Mouse (Mus musculus) left cerebral cortex, postnatal 14 days (tissue): ENCODE results near the gene Nrip3. TPM values are rescaled to one million over a fixed set of nuclear protein-coding genes. Genes with fewer than 3 reads are reported as not detected.
A peak's percentile ranks its signal among the peaks of the same experiment; 100 is the strongest.

Experiments used
- DNase-seq, 2 experiments: peaks; one replicate each; pipeline ENCODE4 v3.0.0; 2021 to 2022; ENCODE audit warnings: low spot score in 2 of 2, mixed read lengths in 1 of 2
- intact Hi-C: fragments of 180-260 bp; cut with DNase I; formaldehyde crosslinking; loops from one replicate; pipeline ENCODE4 v1.15.1; 2025
- total RNA-seq, 2 experiments: library from RNA; stranded (reverse); gene quantifications; 2 replicates each; pipeline ENCODE4 v1.2.3; 2021

Nrip3 gene
- total RNA-seq, 2 experiments from 2014 or later: 87.2 to 87.8 TPM

DNA sequence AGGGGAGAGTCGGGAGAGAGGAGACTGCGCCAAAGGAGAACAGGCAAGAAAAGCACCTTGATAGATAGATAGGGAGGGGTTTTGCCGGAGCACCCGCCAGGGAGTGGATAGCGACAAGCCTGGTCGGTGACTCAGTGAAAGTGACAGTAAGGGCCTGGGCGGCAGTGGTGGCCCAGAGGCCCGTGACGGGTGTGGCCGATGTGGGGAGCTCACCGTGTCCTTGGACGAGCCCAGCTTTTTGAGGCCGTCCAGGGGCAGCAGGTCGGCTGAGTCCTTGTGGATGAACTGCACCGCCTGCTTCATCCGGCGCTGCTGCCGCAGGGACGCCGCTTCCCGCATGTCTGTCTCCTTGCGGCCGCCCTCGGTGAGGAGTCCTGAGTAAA lies 747 bp downstream of the Nrip3 start:
- DNase-seq: no peak
- intact Hi-C loops: no loop called here

DNA sequence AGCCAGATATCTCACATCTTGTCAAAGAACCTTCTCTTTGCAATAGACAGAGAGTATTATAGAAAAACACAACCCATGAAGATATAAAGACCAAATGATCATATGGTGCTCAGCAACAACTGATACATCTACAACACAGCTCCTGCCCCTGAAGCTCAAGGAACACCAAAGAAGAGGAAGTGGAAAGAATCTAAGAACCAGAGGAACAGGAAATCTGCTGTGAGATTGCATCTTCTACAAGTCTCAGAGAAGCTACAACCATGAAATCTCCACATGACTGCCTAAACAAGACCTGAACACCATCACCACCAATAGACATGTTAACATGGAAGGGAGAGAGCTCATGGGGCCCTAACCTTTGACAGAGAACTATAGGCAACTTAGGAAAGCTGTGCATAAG lies 9.6 kb downstream of the Nrip3 start:
- no peak for DNase-seq
- intact Hi-C loops: no loop called here

DNA sequence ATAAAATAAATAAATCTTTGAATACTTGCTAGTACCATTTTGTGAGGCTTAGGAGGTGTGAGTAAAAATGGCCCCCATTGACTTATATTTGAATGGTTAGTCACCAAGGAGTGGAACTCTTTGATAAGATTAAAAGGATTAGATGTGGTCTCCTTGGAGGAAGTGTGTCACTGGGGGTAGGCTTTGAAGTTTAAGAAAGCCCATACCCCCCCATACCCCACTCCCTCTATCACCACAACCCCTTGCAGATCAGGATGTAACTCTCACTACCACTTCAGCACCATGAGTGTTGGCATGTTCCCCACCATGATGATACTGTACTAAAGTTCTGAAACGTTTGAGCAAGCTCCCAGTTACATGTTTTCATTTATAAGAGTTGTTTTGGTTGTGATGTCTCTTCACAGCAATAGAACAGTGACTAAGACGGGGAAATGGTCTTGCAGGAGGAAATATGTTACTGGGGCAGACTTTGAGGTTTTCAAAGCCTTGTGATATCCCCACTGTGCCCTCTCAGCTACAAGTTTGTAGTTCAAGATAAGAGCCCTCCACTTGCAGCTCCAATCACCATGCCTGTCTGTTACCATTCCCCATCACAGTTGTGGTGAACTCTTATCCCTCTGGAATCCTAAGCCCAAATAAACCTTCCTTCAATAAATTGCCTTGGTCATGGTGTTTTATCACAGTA lies 13.0 kb downstream of the Nrip3 start:
- DNase-seq: no peak
- intact Hi-C loops: no loop called here

DNA sequence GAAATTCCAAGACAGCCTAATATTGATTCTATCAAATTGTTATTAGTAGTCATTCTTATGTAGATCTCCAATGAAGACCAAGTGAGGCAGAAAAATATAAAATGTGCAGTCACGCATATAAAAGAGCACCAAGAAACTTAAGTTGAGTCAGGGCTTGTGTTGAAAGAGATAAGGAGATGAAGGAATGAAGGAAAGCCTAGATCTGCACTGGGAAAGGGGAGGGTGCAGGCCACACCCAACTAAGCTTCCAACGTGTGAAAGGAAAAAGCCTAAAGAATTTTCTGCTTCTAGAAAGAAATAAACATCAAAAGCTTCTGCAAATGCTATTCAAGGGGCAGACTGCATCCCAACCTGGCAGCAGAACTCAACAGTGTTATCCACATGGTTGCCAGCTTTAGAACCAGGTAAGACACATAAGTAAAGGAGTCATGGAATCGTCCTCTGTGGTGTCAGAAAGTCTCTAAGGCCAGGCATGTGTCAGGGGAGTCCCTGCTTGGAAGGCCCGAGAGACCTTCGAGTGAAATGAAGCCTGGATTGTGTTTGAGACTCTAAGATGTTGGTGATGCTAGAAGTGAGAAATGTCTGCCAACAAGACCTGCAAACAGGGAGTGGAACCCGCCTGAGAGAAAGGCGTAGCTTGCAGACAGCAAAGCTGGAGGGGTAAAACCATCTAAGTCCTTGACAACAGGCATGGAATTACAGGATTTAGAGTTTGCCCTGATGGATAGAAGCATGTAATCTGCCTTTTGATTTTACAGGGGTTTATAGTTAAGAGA lies 14.1 kb downstream of the Nrip3 start:
- intact Hi-C loops: no loop called here
- no peak for DNase-seq

DNA sequence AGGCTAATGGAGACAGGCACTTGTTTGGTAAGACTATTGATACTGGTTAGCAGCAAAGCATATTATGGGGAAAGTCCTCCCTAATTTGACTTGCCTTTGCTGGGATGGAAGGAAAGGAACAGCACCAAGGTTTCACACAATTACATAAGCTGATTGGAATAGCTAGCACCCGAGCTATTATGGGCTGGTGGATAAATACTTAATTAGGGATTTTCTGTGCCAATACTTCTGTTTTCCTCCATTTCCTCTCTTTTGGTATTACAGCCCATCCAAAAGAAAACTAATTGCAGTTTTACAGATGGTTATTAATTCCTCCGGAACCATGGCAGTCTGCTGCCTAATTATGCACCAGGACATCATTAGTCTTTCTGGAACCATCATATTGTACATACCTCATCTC lies 17.8 kb downstream of the Nrip3 start:
- intact Hi-C loops: no loop called here
- DNase-seq: no peak

DNA sequence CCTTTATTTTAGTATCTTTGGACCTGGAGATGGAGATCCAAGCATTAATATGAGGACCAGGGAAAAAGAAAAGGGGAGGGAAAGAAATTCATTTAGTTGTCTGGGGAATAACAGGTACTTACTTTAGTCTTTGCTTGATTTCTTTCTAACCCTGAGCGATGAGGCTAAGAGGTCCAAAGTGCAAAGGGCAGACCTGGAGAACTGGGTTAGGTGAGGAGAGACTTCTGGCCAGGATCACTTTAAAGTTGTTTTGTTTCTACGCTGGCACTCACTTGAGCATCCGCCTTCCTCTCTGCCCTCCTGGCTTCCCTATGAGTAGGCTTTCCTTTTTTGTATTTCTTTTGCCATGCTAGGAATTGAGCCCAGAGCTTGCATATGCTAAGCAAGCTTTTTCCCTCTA lies 25.5 kb downstream of the Nrip3 start:
- DNase-seq: no peak
- intact Hi-C loops: loop anchor here (10.0 kb wide), 1 partner anchor 139 kb away; no protein-coding TSS in a partner anchor

DNA sequence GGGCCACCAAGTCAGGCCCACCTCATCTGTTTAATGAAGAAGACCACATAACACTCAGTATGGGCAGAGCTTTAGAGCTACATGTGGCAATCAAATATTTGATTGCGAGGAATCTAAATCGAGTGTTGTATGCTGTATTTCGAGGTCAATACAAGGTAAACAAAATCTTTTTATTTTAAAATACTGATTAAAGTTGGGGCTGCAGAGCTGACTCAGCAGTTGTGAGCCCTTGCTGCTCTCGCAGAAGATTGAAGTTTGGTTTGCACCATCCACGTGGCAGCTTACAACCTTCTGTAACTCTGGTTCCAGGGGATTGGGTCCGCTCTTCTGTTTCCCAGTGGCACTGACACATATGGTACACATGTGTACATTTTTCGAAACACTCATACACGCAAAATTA lies 27.8 kb downstream of the Nrip3 start:
- intact Hi-C loops: loop anchor here (10.0 kb wide), 1 partner anchor 141 kb away; no protein-coding TSS in a partner anchor
- DNase-seq: no peak

DNA sequence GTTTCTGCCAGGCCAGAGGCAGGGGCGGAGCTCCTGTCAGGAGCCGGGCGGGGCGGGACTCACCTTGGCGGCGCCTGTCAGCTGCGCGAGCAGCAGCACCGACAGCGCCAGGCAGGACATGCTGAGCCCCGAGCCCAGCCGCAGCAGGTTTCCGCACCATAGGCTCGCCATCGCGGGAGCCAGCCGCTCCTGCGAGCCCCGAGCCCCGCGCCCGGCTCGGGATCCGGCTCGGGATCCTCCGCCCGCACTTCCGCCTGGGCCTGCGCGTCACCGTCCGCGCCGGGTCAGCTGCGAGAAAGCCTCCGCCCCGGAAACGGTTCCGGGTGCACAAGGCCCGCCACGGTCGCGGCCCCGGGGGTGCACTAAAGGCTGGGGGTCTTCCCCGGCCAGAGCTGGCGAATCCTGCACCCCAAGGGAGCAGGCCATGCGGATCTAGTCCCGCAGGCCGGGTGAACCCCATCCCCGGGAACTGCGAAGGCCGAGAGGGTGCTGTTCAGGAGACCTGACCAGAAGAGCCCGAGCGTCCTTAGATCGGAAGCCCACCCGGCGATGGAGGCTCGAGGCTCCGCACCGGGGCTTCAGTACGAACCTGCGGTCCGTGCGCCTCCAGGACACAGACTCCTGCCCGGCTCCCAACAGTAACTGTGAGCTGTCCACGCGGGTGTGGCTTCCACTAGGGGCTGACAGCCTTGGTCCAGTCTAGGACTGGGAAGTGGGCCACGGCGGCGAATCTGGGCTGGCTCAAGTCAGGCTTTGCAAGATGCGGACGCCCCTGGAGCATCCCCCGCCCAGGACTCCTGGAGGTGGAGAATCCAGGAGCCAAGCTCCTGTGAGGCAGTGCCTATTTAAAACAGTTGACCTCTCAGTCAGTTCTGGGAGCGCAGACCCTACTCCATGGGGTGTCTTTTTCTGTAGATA lies 29.6 kb downstream of the Nrip3 start, which contains the start of gene Tmem9b:
TSS of gene Tmem9b (minus strand) at position 868 of the 918 bp plus-strand sequence.
- peak; percentile 76 to 80 for DNase-seq
- intact Hi-C loops: loop anchor here (10.0 kb wide), 1 partner anchor 143 kb away; no protein-coding TSS in a partner anchor

DNA sequence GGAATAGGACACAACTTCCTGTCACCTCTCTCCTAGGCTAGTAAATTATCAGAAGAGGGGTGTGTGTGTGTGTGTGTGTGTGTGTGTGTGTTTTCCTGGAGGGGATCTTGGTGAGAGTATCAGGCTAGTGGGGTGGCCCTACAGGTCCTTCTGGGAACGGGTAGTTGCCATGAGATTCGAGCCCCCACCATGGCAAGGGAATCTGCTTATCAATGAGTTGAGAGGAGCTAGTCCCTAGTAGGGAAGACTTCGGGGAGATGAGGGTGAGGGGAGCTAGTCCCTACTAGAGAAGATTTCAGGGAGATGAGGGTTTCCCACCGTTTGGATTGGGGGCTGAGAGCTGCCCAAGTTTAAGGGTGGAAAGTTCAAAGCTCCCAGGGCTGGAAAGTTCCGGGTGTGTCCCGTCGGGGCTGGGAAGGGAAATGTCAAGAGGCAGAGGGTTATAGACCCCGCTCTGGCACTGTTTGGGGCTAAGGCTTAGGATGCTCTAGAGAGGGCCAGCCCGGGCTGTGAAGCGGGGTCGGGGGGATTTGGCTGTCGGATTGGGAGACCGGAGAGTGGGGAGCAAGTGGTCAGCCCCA lies 30.3 kb downstream of the Nrip3 start:
- no peak for DNase-seq
- intact Hi-C loops: loop anchor here (10.0 kb wide), 1 partner anchor 143 kb away; no protein-coding TSS in a partner anchor

DNA sequence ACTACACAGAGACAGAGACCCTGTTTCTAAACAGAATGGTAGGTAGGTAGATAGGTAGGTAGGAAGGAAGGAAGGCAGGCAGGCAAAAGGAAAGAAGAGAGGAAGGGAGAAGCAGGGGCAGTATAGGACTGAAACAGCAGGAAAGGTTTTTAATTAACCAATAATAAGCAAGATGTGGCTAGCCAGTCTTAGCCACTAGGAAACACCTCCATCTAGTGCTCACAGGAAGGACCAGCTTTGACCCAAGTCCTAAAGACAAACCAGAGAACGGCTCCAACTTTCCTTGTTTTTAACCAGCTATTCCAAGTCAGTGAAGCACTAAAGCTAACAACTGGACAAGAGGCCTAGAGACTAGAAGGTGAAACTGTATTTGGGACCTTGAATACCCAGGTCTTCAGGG lies 34.1 kb downstream of the Nrip3 start:
- no peak for DNase-seq
- intact Hi-C loops: no loop called here

DNA sequence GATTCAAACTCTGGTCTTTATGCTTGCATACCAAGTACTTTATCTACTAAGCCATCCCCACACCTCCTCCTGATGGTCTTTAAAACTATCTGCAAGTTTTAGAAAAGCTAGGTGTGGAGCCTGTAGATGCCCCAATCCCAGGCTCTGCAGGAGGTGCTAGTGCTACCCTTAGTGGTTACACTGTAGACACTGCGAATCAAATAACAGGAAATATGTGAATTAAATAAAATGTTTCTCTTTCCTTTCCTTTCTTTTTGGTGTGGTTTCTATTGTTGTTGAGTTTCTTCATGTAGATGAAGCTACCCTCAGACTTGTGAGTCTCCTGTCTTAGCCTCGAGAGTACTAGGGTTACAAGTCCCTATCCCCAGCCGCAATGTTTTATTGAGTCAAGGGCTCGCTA lies 40.1 kb downstream of the Nrip3 start:
- intact Hi-C loops: no loop called here
- DNase-seq: no peak

DNA sequence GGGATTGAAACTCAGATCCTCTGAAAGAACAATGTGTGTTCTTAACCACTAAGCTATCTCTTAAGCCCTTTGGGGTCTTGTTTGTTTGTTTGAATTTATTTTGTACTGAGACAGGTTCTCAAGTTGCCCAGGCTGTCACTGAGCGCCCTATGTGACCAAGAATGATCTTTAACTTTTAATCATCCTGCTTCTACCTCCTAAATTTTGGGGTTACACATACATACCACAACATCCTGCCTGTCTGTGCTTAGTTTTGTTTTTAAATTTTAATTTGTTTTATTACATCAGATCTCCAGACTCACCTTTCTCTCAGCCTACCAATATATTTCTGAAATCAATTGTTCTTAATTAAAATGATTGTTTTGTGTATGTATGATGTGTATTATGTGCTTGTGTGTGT lies 40.8 kb downstream of the Nrip3 start:
- DNase-seq: no peak
- intact Hi-C loops: no loop called here

DNA sequence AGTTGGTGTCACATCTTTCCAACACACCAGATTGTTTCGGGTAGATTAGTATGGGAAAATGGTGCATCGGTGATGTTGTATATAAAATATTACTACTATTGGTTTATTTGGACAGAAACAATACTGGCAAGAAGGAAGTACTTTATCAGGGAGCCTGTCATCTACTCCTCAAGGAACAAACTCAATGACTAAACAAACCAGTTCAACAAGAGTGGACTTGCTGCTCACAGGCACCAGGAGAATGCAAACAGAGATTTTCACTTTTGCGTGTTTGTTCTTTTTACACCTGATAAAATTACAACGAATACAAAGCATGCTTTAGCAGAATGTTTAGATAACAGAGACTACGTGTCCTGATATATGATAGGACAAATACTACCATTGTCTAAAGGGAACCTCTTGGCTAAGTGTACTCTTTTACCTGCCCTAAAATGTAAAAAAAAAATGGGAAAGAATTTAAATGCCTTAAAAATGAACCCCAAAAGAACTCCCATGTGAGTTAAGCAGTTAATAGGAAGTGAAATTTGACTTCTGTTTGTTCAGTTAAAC lies 41.9 kb downstream of the Nrip3 start:
- intact Hi-C loops: no loop called here
- DNase-seq: no peak

DNA sequence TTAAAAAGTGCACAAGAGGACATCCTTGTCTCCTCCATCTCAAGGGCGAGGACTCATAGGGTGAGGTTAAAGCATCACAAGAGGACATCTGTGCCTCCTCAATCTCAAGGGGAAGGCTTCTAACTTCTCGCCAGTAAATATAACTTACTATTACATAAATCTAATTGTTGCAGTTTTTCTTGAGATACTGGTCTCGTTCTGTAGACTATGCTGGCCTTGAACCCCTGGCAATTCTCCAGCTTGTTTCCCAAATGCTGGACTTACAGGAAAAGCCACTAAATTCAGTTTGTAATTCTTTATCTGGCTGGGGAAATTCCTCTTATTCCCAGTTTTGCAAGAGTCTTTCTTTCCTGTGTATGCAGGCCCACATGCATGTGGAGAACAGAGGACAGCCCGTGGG lies 47.0 kb downstream of the Nrip3 start:
- intact Hi-C loops: no loop called here
- no peak for DNase-seq

DNA sequence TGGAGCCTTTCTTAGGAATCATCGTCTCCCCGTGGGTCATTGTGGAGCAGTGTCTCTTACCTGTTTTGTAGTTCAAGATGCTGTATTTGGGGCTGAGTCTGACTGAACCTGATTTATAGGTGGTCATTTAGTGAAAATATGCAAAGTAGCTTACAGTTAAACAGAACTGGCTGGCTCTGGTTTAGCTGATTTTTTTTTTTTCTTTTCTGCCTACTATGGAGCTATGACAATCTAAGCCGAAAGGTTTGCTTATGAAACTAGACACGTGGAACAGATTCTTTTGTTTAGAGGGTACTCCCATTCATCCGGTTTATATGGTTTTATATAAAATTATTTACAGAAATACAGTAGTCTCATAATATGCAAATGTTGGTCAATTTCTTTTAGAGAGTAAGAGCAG lies 50.2 kb downstream of the Nrip3 start, which contains the start of gene Ascl3:
TSS of gene Ascl3 (minus strand) at position 101 of the 400 bp plus-strand sequence.
- no peak for DNase-seq
- intact Hi-C loops: no loop called here

DNA sequence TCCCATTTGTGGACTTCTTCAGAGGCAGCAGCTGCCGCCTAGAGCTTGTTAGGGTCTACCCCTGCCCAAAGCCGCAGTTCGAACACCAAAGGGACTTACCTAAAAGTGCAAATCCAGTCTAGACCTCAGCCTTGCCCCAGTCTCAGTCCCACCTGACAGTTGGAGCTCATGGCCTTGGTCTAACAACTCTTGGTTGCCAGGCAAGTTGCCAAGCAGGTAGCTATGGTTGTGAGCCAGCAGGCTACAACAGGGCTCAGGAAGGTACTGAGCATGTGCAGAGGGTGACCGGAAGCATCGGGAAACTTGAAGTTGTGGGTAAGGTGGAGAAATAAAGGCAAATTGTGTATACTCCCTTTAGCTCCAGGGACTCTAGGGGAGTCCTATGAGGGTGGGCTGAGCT lies 58.1 kb downstream of the Nrip3 start, which contains the start of gene BC051019:
TSS of gene BC051019 (minus strand) at position 154 of the 400 bp plus-strand sequence.
- intact Hi-C loops: no loop called here
- DNase-seq: no peak

DNA sequence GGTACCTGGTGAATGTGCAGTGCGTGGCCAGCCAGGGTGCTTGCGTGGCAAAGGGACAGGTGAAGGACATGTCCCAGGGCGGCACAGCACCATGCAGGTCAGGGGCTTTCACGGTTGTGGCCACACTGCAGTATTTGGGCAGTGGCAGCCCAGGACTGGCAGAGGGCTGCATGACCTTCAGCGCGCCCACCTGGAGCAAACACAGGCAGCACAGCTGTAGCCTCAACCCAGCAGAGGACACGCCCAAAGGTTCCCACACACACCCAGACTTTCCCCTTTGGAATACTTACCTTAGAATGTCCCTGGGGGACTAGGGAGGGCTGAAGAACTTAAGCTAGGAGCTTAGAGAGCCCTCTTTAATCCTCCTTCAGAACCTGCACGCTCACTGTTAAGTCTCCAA lies 58.7 kb downstream of the Nrip3 start:
- intact Hi-C loops: no loop called here
- no peak for DNase-seq

DNA sequence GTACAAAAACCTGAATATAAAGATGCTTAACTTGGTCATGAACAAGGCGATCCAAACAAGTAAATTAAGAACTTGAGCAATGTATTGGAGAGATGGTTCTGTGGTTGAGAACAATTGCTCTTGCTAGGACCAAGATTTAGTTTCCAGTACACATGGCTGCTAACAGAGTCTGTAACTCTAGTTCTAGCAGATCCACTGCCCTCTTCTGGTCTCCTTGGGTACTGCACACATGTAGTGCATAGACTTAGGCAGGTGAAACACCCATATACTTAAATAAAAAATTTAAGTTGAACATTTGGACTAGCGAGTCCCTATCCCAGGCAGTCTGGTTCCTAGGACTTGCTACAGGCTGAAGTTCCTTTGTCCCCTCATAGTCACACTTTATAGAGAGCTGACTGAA lies 59.2 kb downstream of the Nrip3 start:
- DNase-seq: peak in 1 of 2 experiments; percentile 45
- intact Hi-C loops: no loop called here

DNA sequence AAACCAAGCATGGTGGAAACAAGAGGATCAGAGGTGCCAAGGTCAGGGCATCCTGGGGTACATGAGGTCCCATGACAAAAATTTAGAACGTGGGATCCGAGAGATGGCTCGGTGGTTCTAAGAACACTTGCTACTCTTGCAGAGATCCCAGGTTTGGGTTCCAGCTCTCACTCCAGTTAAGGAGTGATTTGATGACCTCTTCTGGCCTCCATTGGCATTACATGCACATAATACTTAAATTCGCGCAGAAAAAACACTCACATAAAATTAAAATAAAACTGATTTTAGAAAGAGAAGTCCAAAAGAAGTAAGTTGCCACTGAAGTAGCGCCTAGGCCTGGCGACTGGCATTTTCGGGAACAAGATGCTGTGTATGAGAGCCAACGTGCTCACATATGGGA lies 62.5 kb downstream of the Nrip3 start:
- intact Hi-C loops: loop anchor here (5.0 kb wide), 1 partner anchor 187 kb away; no protein-coding TSS in a partner anchor
- DNase-seq: peak; percentile 63 to 66
